Mouse (Mus musculus): Measurements from ENCODE around the gene Copg2.

DNA sequence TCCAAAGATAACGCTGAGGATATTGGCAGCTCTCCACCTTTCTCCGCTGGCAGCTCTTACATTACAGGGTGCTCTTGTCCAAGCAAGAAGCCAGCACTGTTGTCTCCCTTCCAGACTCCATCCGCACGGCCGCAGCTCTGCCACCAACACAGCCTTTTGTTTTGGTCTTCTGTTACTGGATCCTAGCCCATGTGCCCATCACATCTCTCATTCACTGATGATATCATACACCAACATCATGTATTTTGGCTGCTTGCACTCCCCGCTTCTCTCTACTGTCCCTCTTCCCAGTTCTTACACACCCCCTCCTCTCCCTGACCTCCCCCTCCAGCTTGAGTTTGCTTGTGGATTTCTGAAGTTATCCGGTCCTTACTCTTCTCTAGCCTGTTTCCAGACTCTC lies 179.8 kb downstream of the Copg2 start:
- TF ChIP-seq CTCF (IDR thresholded peaks at IDR 0.05; ENCODE audit: insufficient read depth, low read depth, low read length) (no peak), POLR2A (IDR thresholded peaks at IDR 0.05; ENCODE audit: insufficient read depth, low read depth, low read length) (no peak)

Measured in olfactory bulb, adult 2 months (tissue).